Mouse (Mus musculus): ENCODE measurements around the gene C330007P06Rik.
A peak's percentile ranks its signal among the peaks of the same experiment; 100 is the strongest.

DNA sequence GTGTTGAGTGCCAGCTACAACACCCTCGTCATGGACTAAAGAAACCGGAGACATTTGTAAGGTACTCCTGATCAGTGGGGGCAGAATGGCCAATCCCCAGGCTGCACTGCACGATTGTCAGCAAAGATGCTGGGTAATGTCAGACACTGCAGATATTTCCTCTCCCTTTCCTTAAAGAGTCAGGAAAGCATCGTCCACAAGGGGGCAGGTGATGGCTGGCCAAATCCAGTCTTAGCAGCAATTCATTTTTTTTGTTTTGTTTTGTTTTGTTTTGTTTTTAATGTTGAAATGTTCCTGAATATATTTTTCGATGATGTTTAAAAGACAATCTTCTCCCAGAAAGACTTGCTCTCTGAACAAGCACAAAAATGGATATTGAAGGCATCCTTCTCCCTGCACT is 62.5 kb downstream of the C330007P06Rik start:
- TF ChIP-seq CTCF (IDR thresholded peaks at IDR 0.05) (peak; percentile 66), POLR2A (IDR thresholded peaks at IDR 0.05; ENCODE audit: insufficient read depth, low read depth, low read length) (no peak), EP300 (IDR thresholded peaks at IDR 0.05; ENCODE audit: insufficient read depth, low read depth, low read length) (no peak)
